Mouse (Mus musculus): ENCODE results near the gene Dhx57. TPM values are rescaled to one million over a fixed set of nuclear protein-coding genes. Genes with fewer than 3 reads are reported as not detected.

Gene Dhx57
- polyA plus RNA-seq, 1 experiment from 2014 or later = 19.9 TPM

- peak overlapping the region; percentile 98 for H3K9ac ChIP-seq (ENCODE audit: low read length)
- WGBS = 36% methylated on average over 5 of the region's 5 CpGs
- peak overlapping the region; percentile 87 for H3K4me3 ChIP-seq (ENCODE audit: low read depth, low read length)
- H3K4me1 ChIP-seq (ENCODE audit: control insufficient read depth, insufficient read depth, low read length) = 0 out of 2 replicates have a peak, but pooled peaks cover 3% of the 10 kb centered on the region
- no peak for DNase-seq (ENCODE audit: low spot score)
- H3K36me3 ChIP-seq (ENCODE audit: control insufficient read depth, insufficient read depth, low read length) = peaks cover 17% of the 10 kb centered on the region
- no peaks in the 10 kb centered on the region for H3K9me3 ChIP-seq (ENCODE audit: control insufficient read depth, low read length)
- H3K27ac ChIP-seq (replicated peaks; ENCODE audit: low read depth, low read length) = no peak overlapping the region
- no peaks in the 10 kb centered on the region for H3K27me3 ChIP-seq (ENCODE audit: control insufficient read depth, insufficient read depth, low read length)
- peak overlapping the region; percentile 53 for H3K4me2 ChIP-seq (ENCODE audit: low read depth, severe bottlenecking)
- no peak for ATAC-seq (ENCODE audit: insufficient number of reproducible peaks, low FRiP score, low TSS enrichment, low read depth)
Measured at GRCm38 (mm10) chr17:80205657-80206056, 84.6 kb downstream of the Dhx57 start.

- no peak for DNase-seq (ENCODE audit: low spot score)
- 85% methylated on average over 3 of the region's 3 CpGs for WGBS
Measured at GRCm38 (mm10) chr17:80199160-80199778, 91.0 kb downstream of the Dhx57 start.

GRCm38 (mm10) chr17:80193075-80193474 is 97.2 kb downstream of the Dhx57 start:
- WGBS = 71% methylated on average over 5 of the region's 5 CpGs
- no peaks in the 10 kb centered on the region for H3K4me1 ChIP-seq (ENCODE audit: control insufficient read depth, insufficient read depth, low read length)
- H3K27me3 ChIP-seq (ENCODE audit: control insufficient read depth, insufficient read depth, low read length) = no peaks in the 10 kb centered on the region
- H3K27ac ChIP-seq (replicated peaks; ENCODE audit: low read depth, low read length) = no peak overlapping the region
- no peak overlapping the region for H3K4me3 ChIP-seq (ENCODE audit: low read depth, low read length)
- H3K9me3 ChIP-seq (ENCODE audit: control insufficient read depth, low read length) = no peaks in the 10 kb centered on the region
- H3K9ac ChIP-seq (ENCODE audit: low read length) = no peak overlapping the region
- peaks cover 5% of the 10 kb centered on the region for H3K36me3 ChIP-seq (ENCODE audit: control insufficient read depth, insufficient read depth, low read length)
- DNase-seq (ENCODE audit: low spot score) (no peak), ATAC-seq (ENCODE audit: insufficient number of reproducible peaks, low FRiP score, low TSS enrichment, low read depth) (no peak)
- H3K4me2 ChIP-seq (ENCODE audit: low read depth, severe bottlenecking) = no peak overlapping the region

More at GRCm38 (mm10) chr17:80199160-80199778, 91.0 kb downstream of the Dhx57 start:
- H3K4me3 ChIP-seq (ENCODE audit: low read depth, low read length) = no peak overlapping the region
- no peaks in the 10 kb centered on the region for H3K27me3 ChIP-seq (ENCODE audit: control insufficient read depth, insufficient read depth, low read length)
- H3K4me1 ChIP-seq (ENCODE audit: control insufficient read depth, insufficient read depth, low read length) = no peaks in the 10 kb centered on the region
- H3K27ac ChIP-seq (replicated peaks; ENCODE audit: low read depth, low read length) = no peak overlapping the region
- peak; percentile 39 for ATAC-seq (ENCODE audit: insufficient number of reproducible peaks, low FRiP score, low TSS enrichment, low read depth)
- peaks cover 21% of the 10 kb centered on the region for H3K36me3 ChIP-seq (ENCODE audit: control insufficient read depth, insufficient read depth, low read length)
- H3K4me2 ChIP-seq (ENCODE audit: low read depth, severe bottlenecking) = no peak overlapping the region
- no peak overlapping the region for H3K9ac ChIP-seq (ENCODE audit: low read length)
- no peaks in the 10 kb centered on the region for H3K9me3 ChIP-seq (ENCODE audit: control insufficient read depth, low read length)

Other genes with a start within 250 kb of the Dhx57 start
- 118 TPM in 2 replicates for gene Hnrnpll, start 228.1 kb downstream of the Dhx57 start, polyA plus RNA-seq (2014; fragmentation: Nextera tagmentation; extraction: Ambion mirVana)
- gene Galm, start 163.0 kb downstream of the Dhx57 start, polyA plus RNA-seq (2014; fragmentation: Nextera tagmentation; extraction: Ambion mirVana) = 13.9 and 14.7 TPM in 2 replicates
- gene Srsf7, start 83.2 kb downstream of the Dhx57 start, polyA plus RNA-seq (2014; fragmentation: Nextera tagmentation; extraction: Ambion mirVana) = 939 and 946 TPM in 2 replicates
- 0.19 and 0.21 TPM in 2 replicates for gene Ttc39d, start 83.0 kb downstream of the Dhx57 start, polyA plus RNA-seq (2014; fragmentation: Nextera tagmentation; extraction: Ambion mirVana)
- gene Gemin6, start 66.0 kb downstream of the Dhx57 start, polyA plus RNA-seq (2014; fragmentation: Nextera tagmentation; extraction: Ambion mirVana) = 47.4 and 50.9 TPM in 2 replicates
- 20.7 and 24.3 TPM in 2 replicates for gene Morn2, start 273 bp downstream of the Dhx57 start, polyA plus RNA-seq (2014; fragmentation: Nextera tagmentation; extraction: Ambion mirVana)
- 0.11 and 0.53 TPM in 2 replicates for gene Arhgef33, start 16.9 kb upstream of the Dhx57 start, polyA plus RNA-seq (2014; fragmentation: Nextera tagmentation; extraction: Ambion mirVana)
- 0.79 and 1.2 TPM in 2 replicates for gene Gm10190, start 83.1 kb upstream of the Dhx57 start, polyA plus RNA-seq (2014; fragmentation: Nextera tagmentation; extraction: Ambion mirVana)
- gene Sos1, start 190.0 kb upstream of the Dhx57 start, polyA plus RNA-seq (2014; fragmentation: Nextera tagmentation; extraction: Ambion mirVana) = 9.1 and 9.3 TPM in 2 replicates